Mouse (Mus musculus) liver, postnatal 0 days (tissue): ENCODE measurements around the gene Tmem207.

Source experiments
- CTCF ChIP-seq: sonication (generic); IDR thresholded peaks from 2 replicates; pipeline ENCODE4 v1.5.1; 2016; ENCODE audit warnings: antibody characterized with exemption, low read depth
- EP300 ChIP-seq: IDR thresholded peaks from 2 replicates; pipeline ENCODE4 v1.6.1; 2016; ENCODE audit warnings: antibody characterized with exemption, low read depth, mild to moderate bottlenecking

DNA sequence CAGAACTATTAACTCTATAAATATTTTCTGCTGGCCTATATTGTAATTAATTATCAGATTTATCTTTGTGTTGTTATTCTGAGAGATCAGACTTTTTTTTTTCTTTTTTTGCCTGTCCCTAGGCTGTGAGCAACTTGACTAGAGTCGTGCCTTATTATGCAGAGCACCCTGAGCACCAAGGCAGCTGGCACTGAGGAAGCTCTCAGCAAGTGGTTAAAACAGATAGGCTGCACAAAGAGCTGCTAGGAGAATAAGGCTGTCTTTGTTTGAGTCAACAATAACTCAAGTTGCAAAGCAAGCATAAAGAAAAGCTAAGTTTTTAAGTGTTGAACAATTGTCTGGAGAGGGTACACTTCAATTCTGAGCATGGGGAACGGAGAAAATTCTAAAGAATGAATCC, 35.2 kb upstream of the Tmem207 start:
- TF ChIP-seq CTCF, result no peak
- TF ChIP-seq EP300, result no peak
